In the genomic region with DNA sequence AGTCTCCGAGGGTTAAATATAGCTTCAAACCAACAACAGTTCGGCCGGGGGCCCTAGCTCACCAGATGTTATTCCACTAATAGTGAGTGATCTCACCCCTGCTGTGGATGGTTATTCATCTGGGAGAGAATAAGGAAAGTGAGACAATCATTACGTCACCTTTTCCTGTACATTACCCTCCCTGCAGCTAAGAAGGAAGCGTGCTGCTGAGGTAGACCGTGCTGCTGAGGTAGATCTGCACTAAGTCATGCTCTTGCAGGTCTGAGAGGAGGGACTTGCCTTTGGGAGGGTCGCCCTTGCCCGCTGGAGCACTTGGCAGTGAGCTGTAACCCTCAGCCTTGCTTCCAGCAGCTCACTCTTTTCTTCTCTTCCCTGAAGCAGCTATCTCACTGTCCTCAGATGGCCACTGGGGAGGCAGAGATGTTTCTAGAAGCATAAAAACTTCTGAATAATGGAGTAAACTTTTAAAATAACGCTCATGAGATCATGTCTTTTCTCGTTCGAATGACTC, we compare ENCODE assay signal across 7 mouse cellular contexts.
DNase-seq lines count a peak whose midpoint lies in the region; ATAC-seq and TF ChIP-seq lines count a peak whose summit lies in the region.

No protein-coding gene starts in this region.

- no peaks in the 10 kb centered on the region for H3K36me3 ChIP-seq in C2C12 (ENCODE audit: control insufficient read depth, insufficient read depth)
- no peaks in the 10 kb centered on the region for H3K36me3 ChIP-seq in hindbrain, embryonic 14.5 days (replicated peaks; ENCODE audit: control insufficient read depth, insufficient read depth)

- DNase-seq in NIH3T3 (ENCODE audit: low read depth): peak; percentile 82
- peak; percentile 10 to 28 for DNase-seq in frontal cortex, postnatal 10 days (ENCODE audit: low spot score in 2 of 2)
- peak; percentile 30 for DNase-seq in hindbrain, embryonic 14.5 days (ENCODE audit: low spot score)
- DNase-seq in neural tube, embryonic 10.5 days (ENCODE audit: extremely low spot score, low spot score): peak; percentile 17
- DNase-seq in spleen, postnatal 14 days (ENCODE audit: low spot score in 2 of 2): no peak

- ATAC-seq in hindbrain, embryonic 14.5 days (ENCODE audit: low FRiP score): no peak
- ATAC-seq in erythroid progenitor cell, adult 5-6 weeks (replicated peaks; ENCODE audit: low FRiP score, poor library complexity, severe bottlenecking): no peak

- no peak overlapping the region for H3K4me2 ChIP-seq in hindbrain, embryonic 14.5 days (replicated peaks)

- H3K79me3 ChIP-seq in C2C12 (ENCODE audit: low read depth): no peaks in the 10 kb centered on the region

- WGBS in hindbrain, embryonic 14.5 days: 63% methylated on average over 11 of the region's 11 CpGs

- peak overlapping the region; percentile 65 for H3ac ChIP-seq in C2C12 (ENCODE audit: control insufficient read depth, insufficient read length, low read depth)

- H3K27ac ChIP-seq in hindbrain, embryonic 14.5 days: peak overlapping the region; percentile 7; the same call in 1 of the 2 replicates

- no peak for TF ChIP-seq CTCF in C2C12 (IDR thresholded peaks at IDR 0.05; ENCODE audit: control insufficient read depth, insufficient read depth, insufficient read length)

- H3K4me1 ChIP-seq in hindbrain, embryonic 14.5 days (replicated peaks; ENCODE audit: control insufficient read depth, insufficient read depth, low read length): no peaks in the 10 kb centered on the region

- no peaks in the 10 kb centered on the region for H3K9me3 ChIP-seq in hindbrain, embryonic 14.5 days (ENCODE audit: control insufficient read depth, low read length)

- no peak overlapping the region for H3K9ac ChIP-seq in hindbrain, embryonic 14.5 days

- no peak overlapping the region for H3K4me3 ChIP-seq in C2C12 (ENCODE audit: insufficient read depth, poor library complexity, severe bottlenecking)
- H3K4me3 ChIP-seq in hindbrain, embryonic 14.5 days (replicated peaks; ENCODE audit: low read length): no peak overlapping the region

- no peaks in the 10 kb centered on the region for H3K79me2 ChIP-seq in C2C12 (ENCODE audit: control insufficient read depth, insufficient read depth)

- H3K27me3 ChIP-seq in C2C12 (ENCODE audit: control insufficient read depth, insufficient read depth, insufficient read length): no peaks in the 10 kb centered on the region
- no peaks in the 10 kb centered on the region for H3K27me3 ChIP-seq in hindbrain, embryonic 14.5 days (ENCODE audit: control insufficient read depth, insufficient read depth, low read length)

TF ChIP-seq in C2C12, 6 proteins besides CTCF, POLR2A, EP300 and RAD21:
- TF ChIP-seq USF1 (IDR thresholded peaks at IDR 0.05; ENCODE audit: low read depth) (no peak), CEBPB (IDR thresholded peaks at IDR 0.05; ENCODE audit: low read depth) (peak; percentile 34), MYOD1 (IDR thresholded peaks at IDR 0.05; ENCODE audit: control insufficient read depth, insufficient read length, low read depth) (peak; percentile 27), MYOG (IDR thresholded peaks at IDR 0.05; ENCODE audit: control insufficient read depth, extremely low read depth, insufficient read length) (no peak)

Comparison
In these comparisons a context has a peak if more than half of its experiments do, and no peak if none do; other contexts are left out.
1. DNase-seq: peak in NIH3T3 (single experiment), frontal cortex, postnatal 10 days (2 of 2), hindbrain, embryonic 14.5 days (single experiment) and neural tube, embryonic 10.5 days (single experiment); none in spleen, postnatal 14 days (0 of 2).